Mouse (Mus musculus) kidney, adult 2 months (tissue): ENCODE data around the gene Bcl2l2.

Source experiments
- CTCF ChIP-seq: fragments of 200-500 bp; conservative IDR thresholded peaks from 2 replicates; pipeline ENCODE4 v1.5.1; 2011; ENCODE audit warnings: low read depth, mild to moderate bottlenecking, control low read depth, low read length, moderate library complexity, mixed read lengths; ENCODE audit not compliant: insufficient read depth, insufficient read length
- POLR2A ChIP-seq: fragments of 200-500 bp; IDR thresholded peaks from one replicate; pipeline ENCODE4 v1.6.1; 2011; ENCODE audit warnings: low read depth, low read length, control low read depth

DNA sequence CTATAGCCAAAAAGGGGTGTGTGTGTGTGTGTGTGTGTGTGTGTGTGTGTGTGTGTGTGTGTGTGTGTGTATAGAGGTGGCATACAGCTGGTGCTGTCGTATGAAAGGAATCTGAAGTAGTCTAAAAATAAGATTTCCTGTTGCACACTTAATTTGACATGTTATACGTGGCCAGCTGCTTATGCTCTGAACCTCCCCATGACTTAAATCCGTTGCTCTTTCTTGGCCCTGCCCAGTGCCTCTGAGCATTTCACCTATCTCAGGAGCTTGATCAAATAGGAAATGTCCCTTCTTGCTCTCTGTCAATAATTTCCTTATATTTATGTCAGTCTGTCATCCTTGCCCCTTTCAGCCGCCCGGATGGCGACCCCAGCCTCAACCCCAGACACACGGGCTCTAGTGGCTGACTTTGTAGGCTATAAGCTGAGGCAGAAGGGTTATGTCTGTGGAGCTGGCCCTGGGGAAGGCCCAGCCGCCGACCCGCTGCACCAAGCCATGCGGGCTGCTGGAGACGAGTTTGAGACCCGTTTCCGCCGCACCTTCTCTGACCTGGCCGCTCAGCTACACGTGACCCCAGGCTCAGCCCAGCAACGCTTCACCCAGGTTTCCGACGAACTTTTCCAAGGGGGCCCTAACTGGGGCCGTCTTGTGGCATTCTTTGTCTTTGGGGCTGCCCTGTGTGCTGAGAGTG is 990 bp downstream of the Bcl2l2 start:
- TF ChIP-seq POLR2A (no peak), CTCF (no peak)
